Mouse (Mus musculus): ENCODE measurements around the gene Upp2.

Gene Upp2

DNA sequence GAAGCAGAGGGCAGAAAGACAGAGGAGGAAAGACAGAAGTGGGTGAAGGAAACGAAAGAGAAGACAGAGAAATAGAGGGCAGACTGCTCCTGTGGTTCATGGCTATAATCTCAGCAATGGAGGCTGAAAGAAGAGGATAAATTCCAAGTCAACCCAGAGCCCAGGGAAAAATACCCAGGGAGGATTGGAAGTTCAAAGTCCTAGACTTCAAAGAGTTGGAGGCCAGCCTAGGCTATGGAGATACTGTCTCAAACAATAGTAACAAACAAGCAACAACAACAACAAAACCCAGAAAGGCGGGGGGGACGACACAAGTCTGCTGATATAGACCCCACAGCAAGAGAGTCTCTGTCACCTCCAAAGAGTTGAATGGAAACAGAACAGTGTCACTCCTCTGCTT is 14.8 kb upstream of the Upp2 start:
- no peak for DNase-seq

DNA sequence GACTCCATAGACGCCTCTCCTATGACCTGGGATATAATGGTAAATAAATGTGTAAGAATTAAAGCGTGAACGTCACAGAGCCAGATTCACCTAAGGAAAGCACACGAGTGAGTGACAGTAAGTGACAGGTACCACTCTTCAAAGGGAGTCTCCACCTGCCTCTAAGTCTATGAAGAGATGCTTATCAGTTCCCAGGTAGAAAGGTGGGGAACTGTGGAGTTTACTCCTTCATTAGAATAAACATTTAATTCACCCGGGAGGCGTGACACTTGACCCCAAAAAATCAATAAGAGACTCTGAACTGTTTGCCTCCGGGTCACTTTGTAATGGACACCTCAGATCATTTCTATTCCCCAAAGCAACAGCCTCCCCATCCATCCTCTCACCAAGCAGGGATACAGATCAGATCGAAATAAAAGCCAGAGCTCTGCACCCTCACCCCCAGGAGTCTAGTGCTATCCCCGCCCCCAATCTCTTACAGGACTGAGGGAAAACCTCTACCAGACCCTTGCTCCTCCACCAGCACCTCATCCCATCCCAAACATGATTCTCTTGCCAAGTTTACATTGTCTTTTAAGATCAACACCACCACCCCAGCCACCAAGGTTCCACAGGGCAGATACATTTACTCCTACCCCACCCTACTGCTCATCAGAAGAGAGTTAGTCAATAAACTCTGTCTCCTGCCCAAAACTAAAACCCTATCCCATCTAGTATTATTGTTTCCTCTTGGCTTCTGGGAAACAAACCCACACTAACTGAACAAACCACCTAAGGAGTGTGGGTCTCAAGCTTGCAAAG is 9.9 kb upstream of the Upp2 start:
- DNase-seq: no peak

DNA sequence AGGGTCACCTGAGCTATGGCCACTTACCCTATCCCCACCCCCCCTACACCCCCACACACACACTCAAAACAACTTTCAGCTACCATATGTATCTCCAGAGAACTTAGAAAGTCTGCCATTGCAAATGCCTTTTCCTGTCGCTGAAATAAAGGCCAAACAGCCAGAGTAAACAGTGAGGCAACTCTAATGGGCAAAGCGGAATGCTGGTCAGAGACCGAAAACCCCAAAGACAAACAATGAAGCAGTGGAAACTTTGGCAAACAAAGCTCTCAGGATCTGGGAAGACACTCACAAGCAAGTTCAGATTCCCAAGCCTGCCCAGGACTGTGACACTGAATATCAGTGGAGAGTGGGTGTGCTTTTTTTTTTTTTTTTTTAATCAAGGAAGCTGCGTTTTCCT is 5.0 kb upstream of the Upp2 start:
- DNase-seq: peak; percentile 37 to 49

DNA sequence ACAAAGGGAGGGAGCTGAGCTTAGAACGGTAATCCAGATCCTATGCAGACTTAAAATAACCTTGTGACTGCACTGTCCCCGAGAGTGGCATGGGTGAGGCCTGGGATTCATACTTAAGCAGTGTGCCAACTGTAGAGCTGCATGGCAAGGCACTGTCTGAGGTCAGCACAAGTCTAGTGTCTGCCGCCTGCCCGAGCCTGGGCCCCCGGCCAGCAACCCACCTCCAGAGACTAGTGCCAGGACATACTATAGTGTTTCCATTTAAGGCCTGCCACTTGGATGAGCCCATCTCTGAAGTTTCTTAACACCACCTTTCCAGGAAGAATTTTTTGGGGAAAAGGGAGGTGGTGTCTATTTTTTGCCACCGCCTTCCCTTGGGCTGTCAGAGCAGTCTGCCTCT is 1.8 kb upstream of the Upp2 start:
- DNase-seq: peak; percentile 43 to 61

DNA sequence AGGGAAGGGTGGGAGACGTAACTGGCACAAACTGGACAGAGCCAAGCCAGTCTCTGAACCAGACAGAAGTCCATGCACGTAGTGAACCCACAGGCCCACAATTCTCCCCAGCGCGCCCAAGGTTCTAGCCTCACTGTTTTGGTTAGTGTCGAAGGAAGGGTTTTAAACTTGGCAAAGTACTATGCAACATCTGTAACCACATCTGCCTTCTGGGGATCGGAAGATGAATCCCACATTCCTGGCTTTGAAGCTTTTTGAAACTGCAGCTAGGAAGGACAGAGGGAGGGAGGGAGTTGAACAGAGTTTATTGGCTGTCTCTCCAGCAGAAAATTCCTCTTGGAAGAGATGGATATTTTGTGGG is 1.1 kb upstream of the Upp2 start:
- DNase-seq: no peak

DNA sequence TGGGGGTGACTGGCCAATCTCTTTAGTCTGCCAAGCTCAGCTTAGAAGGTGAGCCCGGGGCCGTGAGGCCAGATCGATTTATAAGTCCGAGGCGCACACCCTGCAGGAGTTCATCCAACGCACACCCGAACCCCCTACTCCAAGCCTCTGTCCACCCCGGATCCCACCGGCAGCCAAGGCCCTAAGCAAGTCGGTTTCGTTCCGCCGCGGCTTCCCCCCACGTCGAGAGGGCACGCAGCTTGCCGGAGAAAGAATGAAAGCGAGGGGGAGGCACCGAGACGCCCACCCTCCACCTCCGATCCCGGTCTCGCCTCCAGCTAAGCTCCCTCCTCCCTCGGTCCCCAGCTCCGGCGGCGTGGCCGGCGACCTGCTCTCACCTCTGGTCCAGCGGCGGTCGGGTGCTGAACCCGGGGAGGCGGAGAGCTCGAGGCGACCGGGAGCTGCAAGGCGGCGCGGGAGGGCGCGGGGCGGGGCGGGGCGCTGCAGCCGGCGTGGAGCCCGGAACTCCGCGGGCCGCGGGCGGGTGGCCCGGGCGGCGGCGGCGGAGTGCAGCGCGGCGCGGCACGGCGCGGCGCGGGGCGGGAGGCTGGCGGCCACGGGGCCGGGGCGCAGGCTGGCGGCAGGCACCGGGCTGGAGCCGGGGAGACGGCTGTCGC is 560 bp upstream of the Upp2 start:
- DNase-seq: peak; percentile 74 to 81

DNA sequence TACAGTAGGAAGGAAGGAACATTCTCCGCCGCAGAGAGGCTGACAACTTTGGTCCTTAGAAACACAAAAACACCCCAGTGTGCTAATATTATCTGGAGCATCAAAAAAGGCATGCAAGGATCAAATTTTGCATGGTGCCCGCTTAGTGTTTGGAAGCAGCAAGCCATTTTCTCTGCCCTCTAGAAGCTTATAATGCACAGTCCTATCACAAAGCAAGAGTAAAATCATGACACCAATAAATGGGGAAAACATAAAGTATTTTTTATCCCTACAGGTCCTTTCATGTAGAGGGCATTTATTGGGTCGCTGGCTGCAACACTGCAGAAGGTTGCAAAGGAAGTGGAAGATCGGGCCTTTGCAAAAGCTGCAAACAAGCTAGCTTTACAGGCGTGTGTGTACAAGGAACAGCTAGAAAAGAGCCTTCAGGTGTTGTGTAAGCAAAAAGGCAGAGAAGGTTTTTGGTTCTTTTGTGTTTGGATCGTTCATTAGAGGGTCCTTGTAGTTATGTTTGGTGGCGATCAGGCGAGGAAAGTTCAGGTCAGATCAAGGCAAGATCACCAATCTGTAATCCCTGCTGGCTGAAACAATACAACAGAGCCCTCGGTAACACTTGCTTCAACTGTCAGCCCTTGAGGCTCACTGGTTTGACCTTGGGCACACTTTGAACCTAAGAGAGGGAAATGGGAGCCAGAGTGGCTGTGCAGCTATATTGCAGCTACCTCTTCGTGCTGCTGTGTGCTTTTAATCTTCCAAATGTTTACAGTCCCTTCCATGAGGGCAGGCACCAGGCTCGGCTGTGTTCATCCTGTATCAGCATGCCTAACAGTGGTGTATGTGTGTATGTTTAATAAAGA is 995 bp downstream of the Upp2 start:
- DNase-seq: no peak

DNA sequence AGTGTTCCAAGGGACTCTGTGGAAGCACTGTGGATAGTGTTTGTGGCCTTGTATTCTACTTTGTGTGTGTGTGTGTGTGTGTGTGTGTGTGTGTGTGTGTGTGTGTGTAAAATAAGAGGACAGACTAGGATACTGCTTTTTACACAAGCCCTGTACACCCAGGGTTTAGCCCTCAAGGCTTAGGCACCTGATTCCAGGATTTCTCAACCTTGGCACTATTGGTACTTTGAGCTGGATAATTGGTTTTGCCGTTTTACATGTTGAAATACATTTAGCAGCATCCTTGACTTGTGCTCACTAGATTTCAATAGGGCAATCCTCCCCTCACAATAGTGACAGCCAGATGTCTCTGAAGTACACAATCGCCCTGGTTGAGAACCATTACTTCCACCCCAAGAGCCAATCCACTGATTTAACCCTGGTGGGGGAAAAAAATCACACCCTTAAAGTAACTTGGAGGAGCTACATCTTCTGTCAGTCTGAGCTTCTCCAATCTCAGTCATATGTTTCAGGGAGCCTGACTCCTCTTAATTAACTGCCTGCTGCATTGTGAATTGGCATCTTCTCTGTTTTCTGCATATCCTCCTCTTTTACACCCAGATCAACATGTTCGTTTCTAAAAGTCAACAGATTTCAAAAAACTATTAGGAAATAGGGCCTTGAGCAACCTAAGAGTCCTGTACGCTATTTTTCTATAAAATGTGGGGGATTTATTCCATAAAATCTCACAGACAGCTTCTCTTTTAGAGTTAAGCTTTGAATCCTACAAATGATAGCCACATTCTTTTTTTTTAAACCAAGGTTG is 1.9 kb downstream of the Upp2 start:
- DNase-seq: no peak

DNA sequence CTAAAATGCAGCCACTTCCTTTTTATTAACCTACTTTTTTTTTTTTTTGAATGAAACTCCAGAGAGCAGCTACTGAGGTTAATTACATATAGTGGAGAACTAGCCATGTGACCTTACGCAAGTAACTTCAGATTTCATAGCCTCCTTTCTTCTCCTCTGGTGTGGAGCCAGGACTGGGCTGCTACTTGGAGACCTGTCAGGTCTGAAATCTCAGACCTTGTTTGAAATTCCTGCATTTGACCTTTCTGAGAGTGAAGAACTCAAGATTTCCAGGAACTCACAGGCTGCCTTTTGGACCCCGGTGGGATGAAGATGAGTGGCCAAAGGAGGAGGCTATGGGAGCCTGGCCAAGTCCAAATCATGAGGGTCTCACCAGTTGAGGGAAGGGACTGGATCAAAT is 7.1 kb downstream of the Upp2 start:
- DNase-seq: no peak

DNA sequence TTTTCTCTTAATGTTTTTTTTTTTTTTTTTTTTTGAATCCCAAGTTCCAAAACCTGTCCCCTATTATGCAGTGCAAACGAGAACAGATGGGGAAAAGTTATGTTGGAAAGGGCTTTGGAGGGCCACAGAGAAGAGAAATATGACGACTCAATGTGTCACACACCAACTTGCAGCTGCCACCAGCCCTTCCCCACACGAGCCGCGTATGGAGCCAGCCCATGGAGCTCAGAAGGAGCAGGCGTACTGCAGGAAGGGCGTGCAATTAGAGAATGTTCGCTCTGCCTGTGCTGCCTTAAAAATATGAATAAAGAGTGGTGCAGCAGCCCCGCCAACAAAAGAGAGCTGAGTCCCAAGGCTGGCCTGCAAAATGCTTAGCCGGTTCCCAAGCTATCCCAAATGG is 19.2 kb downstream of the Upp2 start:
- DNase-seq: peak; percentile 33 to 65

DNA sequence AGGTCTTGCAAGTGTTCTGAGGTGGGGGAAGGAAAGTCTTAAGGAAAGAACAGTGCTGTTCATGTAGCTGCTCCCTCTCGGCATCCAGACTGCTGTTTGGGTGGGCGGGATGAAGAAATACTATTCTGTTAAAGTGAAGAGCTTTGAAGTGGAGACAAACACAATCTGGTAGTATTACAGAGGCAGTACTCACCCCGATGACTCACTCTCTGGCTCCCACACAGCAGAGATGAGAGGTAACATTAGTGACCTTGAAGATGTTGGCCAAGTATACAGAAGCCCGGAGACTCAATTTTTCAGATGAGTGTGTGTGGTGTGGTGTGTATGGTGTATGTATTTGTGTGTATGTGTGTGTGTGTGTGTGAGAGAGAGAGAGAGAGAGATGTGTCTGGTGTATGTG is 22.5 kb downstream of the Upp2 start:
- peak; percentile 27 to 43 for DNase-seq

DNA sequence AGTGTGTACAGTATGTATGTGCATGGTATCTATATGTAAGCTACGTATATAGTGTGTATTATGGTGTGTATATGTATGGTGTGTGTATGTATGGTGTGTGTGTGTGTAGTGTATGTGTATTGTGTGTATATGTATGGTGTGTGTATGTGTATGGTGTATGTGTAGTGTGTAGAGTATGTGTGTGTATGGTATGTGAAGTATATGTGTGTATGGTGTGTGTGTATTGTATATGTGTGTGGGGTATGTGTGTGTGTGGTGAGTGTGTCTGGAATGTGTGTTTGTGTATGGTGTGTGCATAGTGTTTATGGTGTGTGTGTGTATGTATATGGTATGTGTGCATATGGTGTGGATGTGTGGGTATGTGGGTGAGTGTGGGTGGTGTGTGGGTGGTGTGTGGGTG is 23.0 kb downstream of the Upp2 start:
- DNase-seq: no peak

DNA sequence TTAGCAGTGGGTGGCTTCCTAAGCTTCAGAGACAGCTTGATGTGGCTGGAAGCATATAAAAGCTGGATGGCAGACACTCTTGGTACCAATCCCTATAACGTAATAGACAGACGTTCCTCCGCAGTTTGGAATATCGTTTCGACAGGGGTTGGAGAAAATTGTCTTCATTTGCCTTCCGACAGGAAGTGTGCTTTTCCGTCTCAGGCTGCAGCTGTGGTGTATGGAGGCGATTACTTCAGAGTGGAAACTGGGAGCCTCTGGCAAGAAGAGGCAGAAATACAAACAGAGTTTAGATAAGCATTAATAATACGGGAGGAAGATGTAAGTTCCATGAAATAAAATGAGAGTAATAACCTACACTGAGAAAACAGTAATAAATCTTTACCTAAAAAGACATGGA is 28.3 kb downstream of the Upp2 start:
- DNase-seq: no peak

DNA sequence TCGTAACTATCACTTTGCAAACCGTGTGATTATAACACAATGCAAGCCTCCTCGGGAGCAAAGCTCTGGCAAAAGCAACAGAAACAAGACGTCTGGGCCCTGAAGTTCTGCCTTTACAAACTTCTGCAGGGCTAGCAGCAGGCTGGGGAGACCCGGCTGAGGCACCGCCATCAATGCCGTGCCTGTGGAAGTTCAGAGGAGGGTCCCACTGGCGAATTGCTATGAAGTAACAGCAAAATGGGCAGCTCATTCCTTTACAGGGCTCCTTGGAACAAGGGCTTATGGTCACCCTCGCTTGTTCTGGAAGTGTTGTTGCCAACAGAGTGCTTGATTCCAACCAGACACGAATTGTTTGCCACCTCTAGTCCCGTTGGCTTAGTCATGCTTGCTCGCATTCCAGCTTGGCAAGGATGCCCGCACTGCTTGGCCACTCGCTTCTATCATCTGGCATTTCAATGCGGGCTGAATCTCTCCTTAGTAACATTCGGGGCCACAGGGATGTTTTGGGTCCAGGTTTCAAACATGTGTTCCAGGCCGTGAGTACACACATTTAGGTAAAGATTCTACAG is 29.8 kb downstream of the Upp2 start:
- peak in 1 of 2 experiments; percentile 33 for DNase-seq

DNA sequence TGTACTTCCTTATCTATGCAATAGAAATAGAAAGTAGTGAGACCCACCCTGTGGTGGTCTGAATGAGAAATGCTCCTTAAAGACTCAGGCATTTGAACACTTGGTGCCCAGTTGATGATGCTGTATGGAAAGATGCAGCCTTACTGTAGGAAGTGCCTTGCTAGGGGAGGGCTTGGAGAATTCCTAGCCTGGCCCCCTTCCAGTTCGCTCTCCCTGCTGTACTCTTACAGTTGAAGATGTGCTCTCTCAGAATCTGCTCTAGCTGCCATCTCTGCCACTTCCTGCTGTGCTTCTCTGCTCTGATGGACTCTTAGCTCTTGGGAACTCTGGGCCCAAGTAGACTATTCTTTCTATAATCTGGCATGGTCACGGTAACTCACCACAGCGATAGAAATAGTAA is 30.5 kb downstream of the Upp2 start:
- no peak for DNase-seq

DNA sequence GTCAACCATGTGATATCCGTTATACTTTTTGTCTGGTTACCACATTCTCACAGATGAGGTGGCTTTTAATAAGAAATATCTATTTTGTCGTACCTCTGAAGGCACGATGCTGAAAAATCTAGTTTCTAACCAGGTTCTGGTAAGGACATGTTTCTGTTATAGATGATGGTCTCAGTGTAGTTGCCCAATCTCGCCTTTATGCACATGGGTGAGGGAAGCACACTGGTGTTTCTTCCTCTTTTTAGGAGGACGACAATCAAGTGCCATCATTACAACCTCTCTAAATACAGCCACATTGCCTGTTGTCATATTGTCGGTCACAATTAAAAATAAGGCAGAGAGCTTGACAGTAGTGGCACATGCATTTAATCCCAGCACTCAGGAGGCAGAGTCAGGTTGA is 32.5 kb downstream of the Upp2 start:
- DNase-seq: no peak

DNA sequence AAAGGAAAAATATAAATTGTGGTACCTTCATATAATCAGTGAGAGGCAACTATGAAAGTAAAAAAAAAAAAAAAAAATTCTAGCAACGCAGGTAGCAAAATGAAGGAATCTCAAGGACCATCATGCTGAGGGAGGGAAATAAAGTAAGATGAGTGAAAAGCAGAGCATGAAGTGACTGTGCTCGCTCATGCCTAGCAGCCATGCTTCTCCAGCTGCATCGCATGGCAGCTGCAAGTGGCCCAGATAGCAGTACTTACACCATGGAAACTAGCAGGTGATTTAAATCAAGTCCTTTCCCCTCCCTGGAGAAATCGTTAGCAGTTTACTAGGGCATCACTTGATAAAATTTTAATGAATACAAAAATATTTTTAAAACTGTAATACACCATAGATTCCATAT is 34.3 kb downstream of the Upp2 start:
- no peak for DNase-seq

DNA sequence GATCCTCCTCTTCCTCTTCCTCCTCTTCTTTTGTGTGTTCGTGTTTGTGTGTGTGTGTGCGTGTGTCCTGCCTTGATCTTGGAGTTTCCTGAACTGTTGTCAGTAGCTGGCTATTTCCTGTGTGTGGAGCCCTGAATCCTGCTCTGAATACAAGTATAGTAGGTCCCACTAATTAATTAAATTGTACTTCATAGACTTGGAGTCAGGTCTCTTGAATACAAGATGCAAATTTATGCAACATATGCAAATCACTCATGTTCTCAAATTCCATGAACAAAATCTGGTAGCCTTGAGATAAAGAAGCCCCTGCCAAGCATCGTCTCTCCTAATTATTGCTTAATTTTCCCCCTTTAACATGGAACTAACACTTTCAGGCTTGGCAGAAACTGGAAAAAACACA is 36.3 kb downstream of the Upp2 start:
- no peak for DNase-seq

DNA sequence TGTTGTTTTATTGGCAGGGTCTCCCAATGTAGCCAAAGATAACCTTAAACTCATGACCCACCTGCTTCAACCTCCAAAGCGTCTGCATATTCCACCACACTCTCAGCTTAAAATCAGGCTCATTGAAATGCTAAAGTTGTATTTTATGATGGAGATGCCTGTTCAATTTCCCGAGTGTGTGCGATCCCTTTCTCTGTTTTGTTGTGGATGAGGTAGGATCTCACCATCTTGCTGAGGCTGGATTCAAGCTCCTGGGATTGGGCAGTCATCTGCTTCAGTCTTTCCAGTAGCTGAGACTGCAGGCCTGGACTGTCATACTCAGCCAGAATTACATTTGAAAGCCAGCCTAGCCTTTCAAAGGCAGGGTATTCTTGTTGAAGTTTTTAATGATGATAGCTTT is 37.7 kb downstream of the Upp2 start:
- no peak for DNase-seq

DNA sequence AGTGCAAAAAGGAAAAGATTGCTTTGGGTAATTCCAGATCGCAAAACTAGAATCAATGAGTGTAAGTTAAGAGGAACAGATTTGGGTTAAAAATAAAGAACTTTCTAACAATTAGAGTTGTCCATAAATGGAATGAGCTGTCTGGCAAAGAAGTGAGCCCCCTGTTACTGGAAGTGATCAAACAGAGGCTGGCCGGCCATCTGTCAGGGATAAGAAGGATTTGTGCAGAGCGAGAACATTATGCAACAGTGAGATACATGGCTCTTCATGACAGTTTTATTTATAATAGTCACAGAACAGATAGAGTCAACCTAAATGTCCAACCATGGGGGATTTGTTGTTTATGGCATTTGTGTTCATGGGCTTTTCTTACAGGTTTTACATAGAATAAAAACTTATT is 46.6 kb downstream of the Upp2 start:
- no peak for DNase-seq

DNA sequence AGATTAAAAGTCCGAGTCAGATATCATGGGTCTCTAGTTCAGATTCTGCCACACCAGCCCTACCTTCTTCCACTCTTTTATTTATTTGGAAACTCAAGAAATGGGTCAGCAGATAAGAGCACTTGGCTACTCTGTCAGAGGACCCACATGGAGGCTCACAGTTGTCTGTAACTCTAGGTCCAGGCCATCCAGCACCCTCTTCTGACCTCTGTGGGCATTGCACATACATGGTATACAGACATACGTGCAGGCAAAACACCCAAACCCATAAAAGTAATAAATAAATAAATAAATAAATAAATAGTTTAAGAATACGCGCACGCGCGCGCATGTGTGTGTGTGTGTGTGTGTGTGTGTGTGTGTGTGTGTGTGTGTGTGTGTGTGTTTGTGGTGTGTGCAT is 47.8 kb downstream of the Upp2 start:
- no peak for DNase-seq

DNA sequence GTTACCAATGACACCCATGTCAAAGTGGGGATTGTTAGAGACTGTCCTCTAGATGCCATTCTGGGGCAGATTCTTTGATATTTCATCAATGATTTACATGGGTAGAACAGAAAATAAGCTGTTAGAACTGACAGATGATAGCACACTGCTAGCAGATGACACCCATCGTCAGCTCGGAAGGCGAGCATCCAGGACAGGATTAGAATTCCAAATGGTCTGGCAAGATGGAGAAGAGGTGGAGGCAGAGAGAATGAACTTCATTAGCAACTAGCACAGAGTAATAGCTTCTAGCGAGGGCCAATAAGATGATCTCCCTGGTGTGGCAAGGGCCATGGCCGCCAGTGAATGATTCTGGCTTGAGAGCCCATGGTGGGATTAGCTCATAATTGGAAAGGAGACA is 48.7 kb downstream of the Upp2 start:
- DNase-seq: no peak

DNA sequence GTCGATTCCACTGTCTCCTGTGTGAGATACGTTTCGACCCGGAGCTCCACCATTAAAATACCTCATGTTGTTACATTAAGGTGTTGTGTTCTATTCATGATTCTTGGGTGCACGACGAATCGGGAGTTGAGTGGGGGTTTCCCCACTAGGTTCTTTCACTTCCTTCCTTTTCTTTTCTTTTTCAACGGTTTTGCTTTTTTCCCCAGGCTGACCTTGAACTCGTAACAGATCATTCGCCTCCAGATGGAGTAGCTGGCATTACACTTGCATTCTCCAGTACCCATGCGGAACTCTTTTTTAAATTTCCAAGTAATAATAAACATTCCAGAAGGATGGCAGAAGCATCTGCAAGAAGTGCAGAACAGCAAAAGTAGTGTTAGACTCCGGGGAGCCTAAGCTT is 58.1 kb downstream of the Upp2 start:
- DNase-seq: no peak
